ENCODE assay signal across 25 mouse cellular contexts in the genomic region with DNA sequence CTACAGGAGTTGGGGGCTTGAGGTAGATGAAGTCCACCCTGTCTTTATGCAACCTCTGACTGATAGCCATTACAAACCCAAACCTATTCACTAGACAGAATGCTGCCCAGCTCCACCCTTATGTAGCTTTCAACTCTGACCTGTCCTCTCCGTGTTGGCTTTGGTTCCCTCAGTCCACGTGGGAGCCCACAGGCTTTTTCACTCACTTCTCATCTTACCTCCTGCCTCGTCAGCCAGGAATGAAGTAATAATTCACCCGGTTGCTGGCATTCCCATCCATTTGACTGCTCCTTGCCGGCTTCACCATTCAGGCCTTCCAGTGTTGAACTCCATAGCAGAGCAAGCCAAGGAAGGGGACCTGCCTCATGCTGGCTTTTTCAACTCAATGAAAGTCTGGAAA. TPM values are rescaled to one million over a fixed set of nuclear protein-coding genes. Genes with fewer than 3 reads are reported as not detected.
A peak's percentile ranks its signal among the peaks of the same experiment; 100 is the strongest.
DNase-seq lines count a peak whose midpoint lies in the region; ATAC-seq lines count a peak whose summit lies in the region.
"Had no signal": no experiment of that assay in that cellular context is flagged by ENCODE, and none has a peak within 500 bp of the region (broad histone marks: within the 10 kb centered on the region; RNA-seq: fewer than 3 reads in every experiment).

No protein-coding gene starts in this region.

- no peak overlapping the region for H3K27ac ChIP-seq in kidney, embryonic 14.5 days (ENCODE audit: low read depth, low read length)
- H3K27ac ChIP-seq: hindbrain, embryonic 13.5 days; limb, embryonic 13.5 days; liver, embryonic 13.5 days; midbrain, embryonic 12.5 days had no signal

- H3K4me2 ChIP-seq in kidney, embryonic 14.5 days (replicated peaks; ENCODE audit: low read depth, low read length), result no peak overlapping the region
- H3K4me2 ChIP-seq: heart, embryonic 11.5 days; hindbrain, embryonic 13.5 days; limb, embryonic 13.5 days; liver, embryonic 13.5 days; midbrain, embryonic 12.5 days had no signal

- H3K4me1 ChIP-seq in kidney, embryonic 14.5 days (ENCODE audit: control insufficient read depth, insufficient read depth, low read length), result no peaks in the 10 kb centered on the region; the same call in 1 of the 2 replicates
- H3K4me1 ChIP-seq: hindbrain, embryonic 13.5 days; liver, embryonic 13.5 days; megakaryocyte, embryonic 14.5 days had no signal

- DNase-seq in kidney, adult 11 months, result peak; percentile 80
- peak; percentile 86 for DNase-seq in kidney, adult 9 months
- peak; percentile 63 for DNase-seq in kidney, postnatal 14 days
- no peak for DNase-seq in frontal cortex, postnatal 36 days (ENCODE audit: low spot score in 2 of 2)
- DNase-seq in retina, postnatal 1 day, result no peak
- no peak for DNase-seq in right cerebral cortex, postnatal 4 days
- DNase-seq: cerebellum, adult 2 months; cerebellum, postnatal 14 days; gastrocnemius, postnatal 25 days; heart, adult 18-20 months; heart, postnatal 4 days; liver, embryonic 13.5 days; lung, adult 18-20 months; lung, postnatal 4 days; thymus, postnatal 4 days had no signal

- H3K9ac ChIP-seq in kidney, embryonic 14.5 days (ENCODE audit: low read depth, low read length), result no peak overlapping the region
- H3K9ac ChIP-seq: hindbrain, embryonic 13.5 days; limb, embryonic 13.5 days; liver, embryonic 13.5 days; midbrain, embryonic 12.5 days had no signal

- no peaks in the 10 kb centered on the region for H3K9me3 ChIP-seq in kidney, embryonic 14.5 days (ENCODE audit: control insufficient read depth, low read length)
- H3K9me3 ChIP-seq: hindbrain, embryonic 13.5 days; limb, embryonic 13.5 days; liver, embryonic 13.5 days; megakaryocyte, embryonic 14.5 days; midbrain, embryonic 12.5 days had no signal

- WGBS in kidney, embryonic 14.5 days, result 14% methylated on average over 5 of the region's 5 CpGs

- no peak overlapping the region for H3K4me3 ChIP-seq in kidney, embryonic 14.5 days (ENCODE audit: low read length)
- H3K4me3 ChIP-seq: erythroblast, embryonic 14.5 days; hindbrain, embryonic 13.5 days; limb, embryonic 13.5 days; liver, embryonic 13.5 days; megakaryocyte, embryonic 14.5 days; midbrain, embryonic 12.5 days had no signal

- ATAC-seq in kidney, embryonic 14.5 days (ENCODE audit: low FRiP score, low TSS enrichment), result no peak
- ATAC-seq: forebrain, embryonic 16.5 days; intestine, embryonic 16.5 days; lung, postnatal 0 days had no signal

- H3K27me3 ChIP-seq in kidney, embryonic 14.5 days (ENCODE audit: control insufficient read depth, insufficient read depth, low read length), result no peaks in the 10 kb centered on the region
- H3K27me3 ChIP-seq: liver, embryonic 13.5 days; megakaryocyte, embryonic 14.5 days had no signal

- no peaks in the 10 kb centered on the region for H3K36me3 ChIP-seq in kidney, embryonic 14.5 days (ENCODE audit: control insufficient read depth, insufficient read depth, low read length)
- H3K36me3 ChIP-seq: hindbrain, embryonic 13.5 days; limb, embryonic 13.5 days; liver, embryonic 13.5 days; midbrain, embryonic 12.5 days had no signal

RNA-seq across cellular contexts. Expression of gene Cdkn3, which starts 35.4 kb away (rescaled TPM):
- polyA plus RNA-seq in kidney, embryonic 14.5 days (2014; fragmentation: Nextera tagmentation; extraction: Ambion mirVana), result 48.1 and 63.2 TPM in 2 replicates

Comparison
In these comparisons a context has a peak if more than half of its experiments do, and no peak if none do; other contexts are left out.
1. DNase-seq: peak in kidney, adult 11 months (single experiment), kidney, adult 9 months (single experiment) and kidney, postnatal 14 days (single experiment); none in frontal cortex, postnatal 36 days (0 of 2), retina, postnatal 1 day (single experiment) and right cerebral cortex, postnatal 4 days (single experiment).